Mouse (Mus musculus) adrenal gland, postnatal 10 days (tissue): ENCODE results near the gene Ipo13. TPM values are rescaled to one million over a fixed set of nuclear protein-coding genes. Genes with fewer than 3 reads are reported as not detected.

Source experiments
- total RNA-seq, 2 experiments: library from RNA; stranded (reverse); gene quantifications; 2 replicates each; pipeline ENCODE4 v1.2.3; 2021

The Ipo13 gene
- total RNA-seq, 2 experiments from 2014 or later, result 39.0 to 55.1 TPM

Other genes with a start within 250 kb of the Ipo13 start
- gene Dmap1, start 232.7 kb downstream of the Ipo13 start, total RNA-seq, result 10 to 100 TPM; 25.6 to 29.6 TPM
- gene Gm12845, start 190.6 kb downstream of the Ipo13 start, total RNA-seq, result not detected
- not detected for gene Klf17, start 149.4 kb downstream of the Ipo13 start, total RNA-seq
- 1 to 10 TPM; 8.6 to 9.2 TPM for gene Slc6a9, start 80.5 kb downstream of the Ipo13 start, total RNA-seq
- gene Ccdc24, start 42.4 kb downstream of the Ipo13 start, total RNA-seq, result under 1 TPM; 0.64 to 0.78 TPM
- gene B4galt2, start 31.5 kb downstream of the Ipo13 start, total RNA-seq, result 10 to 100 TPM; 14.2 to 17.7 TPM
- 100 to 1,000 TPM; 145 to 149 TPM for gene Atp6v0b, start 27.7 kb downstream of the Ipo13 start, total RNA-seq
- 1 to 10 TPM; 5.6 to 7.0 TPM for gene Dph2, start 23.0 kb downstream of the Ipo13 start, total RNA-seq
- under 1 TPM; 0.12 to 0.42 TPM for gene Artn, start 14.8 kb upstream of the Ipo13 start, total RNA-seq
- gene St3gal3, start 219.9 kb upstream of the Ipo13 start, total RNA-seq, result 10 to 100 TPM; 30.5 to 32.0 TPM